Mouse (Mus musculus) midbrain, embryonic 14.5 days (tissue): ENCODE results near the gene Gata2. TPM values are rescaled to one million over a fixed set of nuclear protein-coding genes. Genes with fewer than 3 reads are reported as not detected.

Experiments
- ATAC-seq: fragments of 200-750 bp; cut with Nextera tagmentation; 2 replicates; pipeline ENCODE4 v1.8.0; 2017; ENCODE audit warnings: moderate number of reproducible peaks, moderate library complexity; ENCODE audit not compliant: low FRiP score, low TSS enrichment
- DNase-seq: peaks from one replicate; pipeline ENCODE4 v3.0.0-alpha.2; 2015
- H3K27ac ChIP-seq: fragments of 300-500 bp; sonication (generic); replicated peaks from 2 replicates; pipeline ENCODE4 v1.5.1; 2014; ENCODE audit warnings: mild to moderate bottlenecking, low read depth, low read length, moderate library complexity
- H3K27me3 ChIP-seq: fragments of 300-500 bp; sonication (generic); 2 replicates; pipeline ENCODE4 v1.6.1; 2014; ENCODE audit warnings: low read length, control low read depth, mixed read lengths; ENCODE audit not compliant: control insufficient read depth, insufficient read depth
- H3K36me3 ChIP-seq: fragments of 300-500 bp; sonication (generic); 2 replicates; pipeline ENCODE4 v1.6.1; 2014; ENCODE audit warnings: low read length, control low read depth; ENCODE audit not compliant: control insufficient read depth, insufficient read depth
- H3K4me1 ChIP-seq: fragments of 300-500 bp; sonication (generic); 2 replicates; pipeline ENCODE4 v1.6.1; 2014; ENCODE audit warnings: mild to moderate bottlenecking, antibody characterized with exemption, low read length, control low read depth; ENCODE audit not compliant: control insufficient read depth, insufficient read depth
- H3K4me2 ChIP-seq: fragments of 300-500 bp; sonication (generic); 2 replicates; pipeline ENCODE4 v1.6.1; 2014; ENCODE audit warnings: mild to moderate bottlenecking, low read length, moderate library complexity
- H3K4me3 ChIP-seq: fragments of 300-500 bp; sonication (generic); replicated peaks from 2 replicates; pipeline ENCODE4 v1.5.1; 2014; ENCODE audit warnings: low read depth, low read length
- H3K9ac ChIP-seq: fragments of 300-500 bp; sonication (generic); replicated peaks from 2 replicates; pipeline ENCODE4 v1.6.1; 2014; ENCODE audit warnings: mild to moderate bottlenecking, low read length, moderate library complexity
- H3K9me3 ChIP-seq: fragments of 300-500 bp; sonication (generic); 2 replicates; pipeline ENCODE4 v1.6.1; 2016; ENCODE audit warnings: low read length, control low read depth, mixed read lengths; ENCODE audit not compliant: control insufficient read depth
- WGBS: fragments of 180-500 bp; shearing (Covaris S2); extraction: QIAGEN DNeasy Blood & Tissue Kit; methylation state at CpG from one replicate; pipeline ENCODE4 v1.1.7; 2014; 5-methylcytosine and 5-hydroxymethylcytosine counted together
- polyA plus RNA-seq: library from polyadenylated mRNA; unstranded; fragments of >200 nt; fragmentation: Nextera tagmentation; extraction: Ambion mirVana; gene quantifications from 2 replicates; pipeline ENCODE4 v1.2.1, GENCODE M21; 2014

Gene Gata2
- polyA plus RNA-seq, 1 experiment from 2014 or later = 23.0 TPM

DNA sequence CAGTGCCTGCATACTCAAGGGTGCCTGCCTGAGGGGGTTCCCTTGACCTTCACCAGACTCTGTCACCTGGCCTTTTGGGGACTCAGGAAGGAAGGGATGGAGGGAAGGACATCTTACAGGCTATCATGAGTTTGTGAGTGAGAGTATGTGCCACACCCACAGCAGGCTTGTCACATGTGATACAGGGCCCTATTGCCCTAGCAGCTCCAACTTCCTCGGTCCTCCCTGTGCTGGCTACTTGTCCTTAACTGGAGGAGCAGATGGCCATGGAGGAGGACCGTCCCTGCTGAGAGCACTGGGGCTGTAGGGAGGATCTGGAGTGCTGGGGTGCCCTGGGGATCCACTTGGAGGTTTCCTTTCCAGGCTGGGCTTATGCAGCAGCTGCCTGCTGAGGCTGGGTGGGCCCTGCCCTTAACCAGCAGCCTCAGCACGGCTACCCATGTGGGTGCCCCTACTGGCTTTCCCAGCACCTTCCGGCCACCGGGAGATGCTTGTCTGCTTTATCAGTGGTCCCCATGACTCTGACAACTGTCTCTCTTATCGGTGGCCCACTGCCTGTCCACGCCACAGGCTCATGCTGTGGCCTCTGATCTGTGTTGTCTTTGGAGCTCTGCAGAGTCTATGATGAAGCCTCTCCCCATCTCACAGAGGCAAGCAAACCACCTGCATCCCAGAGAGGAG is 58.2 kb downstream of the Gata2 start:
- WGBS = 76% methylated on average over 7 of the region's 7 CpGs
- Histone ChIP-seq H3K4me2 (no peak overlapping the region), H3K4me1 (no peaks in the 10 kb centered on the region), H3K9ac (no peak overlapping the region), H3K36me3 (no peaks in the 10 kb centered on the region), H3K4me3 (no peak overlapping the region), H3K9me3 (no peaks in the 10 kb centered on the region), H3K27ac (no peak overlapping the region), H3K27me3 (no peaks in the 10 kb centered on the region)
- no peak for ATAC-seq
- no peak for DNase-seq

DNA sequence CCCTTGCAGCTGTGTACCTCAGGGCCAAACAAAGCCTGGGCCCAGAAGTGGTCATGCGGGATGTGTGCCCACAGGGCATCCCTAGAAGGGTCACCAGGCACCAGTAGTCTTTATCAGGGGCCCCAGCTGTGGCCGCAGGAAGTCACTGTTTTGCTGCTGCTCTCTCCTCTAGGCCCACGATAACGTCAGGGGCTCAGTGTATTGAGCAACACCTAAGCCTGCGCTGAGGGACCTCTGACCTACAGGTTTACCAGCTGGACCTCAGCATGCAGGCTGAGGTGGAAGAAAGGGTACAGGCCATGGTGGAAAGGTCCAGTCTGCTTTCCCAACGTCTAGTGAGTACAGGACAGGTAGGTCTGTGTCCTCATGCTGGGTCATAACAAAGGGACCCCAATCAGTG is 60.4 kb downstream of the Gata2 start:
- H3K9me3 ChIP-seq = no peaks in the 10 kb centered on the region
- peaks cover 5% of the 10 kb centered on the region; the same call in 1 of the 2 replicates for H3K36me3 ChIP-seq
- no peaks in the 10 kb centered on the region for H3K4me1 ChIP-seq
- no peak overlapping the region for H3K4me2 ChIP-seq
- ATAC-seq = no peak
- 86% methylated on average over 6 of the region's 6 CpGs for WGBS
- H3K27me3 ChIP-seq = no peaks in the 10 kb centered on the region
- no peak overlapping the region for H3K9ac ChIP-seq
- no peak overlapping the region for H3K4me3 ChIP-seq
- no peak for DNase-seq
- H3K27ac ChIP-seq = no peak overlapping the region

- H3K36me3 ChIP-seq = peaks cover 5% of the 10 kb centered on the region; the same call in 1 of the 2 replicates
- DNase-seq = no peak
- H3K4me2 ChIP-seq = no peak overlapping the region
- no peaks in the 10 kb centered on the region for H3K9me3 ChIP-seq
- H3K27me3 ChIP-seq = no peaks in the 10 kb centered on the region
- no peaks in the 10 kb centered on the region for H3K4me1 ChIP-seq
- H3K4me3 ChIP-seq = no peak overlapping the region
- H3K9ac ChIP-seq = no peak overlapping the region
- WGBS = 69% methylated on average over 4 of the region's 4 CpGs
- no peak for ATAC-seq
- no peak overlapping the region for H3K27ac ChIP-seq
Measured at GRCm38 (mm10) chr6:88255435-88255834, 61.7 kb downstream of the Gata2 start.

Other genes with a start within 250 kb of the Gata2 start
- gene H1fx, start 212.3 kb upstream of the Gata2 start, polyA plus RNA-seq = 27.6 and 30.7 TPM in 2 replicates
- gene Rab7, start 148.6 kb upstream of the Gata2 start, polyA plus RNA-seq = 328 and 378 TPM in 2 replicates
- gene Rpn1, start 109.4 kb upstream of the Gata2 start, polyA plus RNA-seq = 251 and 290 TPM in 2 replicates
- gene Dnajb8, start 28.4 kb downstream of the Gata2 start, polyA plus RNA-seq = not detected in 2 replicates